Mouse (Mus musculus): Measurements from ENCODE around the gene Adamts18.
"Not testable (repeated sequence)": the region's sequence is repeated elsewhere in the genome, so short reads cannot be mapped to it uniquely, and the experiment has no call there.

The Adamts18 gene

DNA sequence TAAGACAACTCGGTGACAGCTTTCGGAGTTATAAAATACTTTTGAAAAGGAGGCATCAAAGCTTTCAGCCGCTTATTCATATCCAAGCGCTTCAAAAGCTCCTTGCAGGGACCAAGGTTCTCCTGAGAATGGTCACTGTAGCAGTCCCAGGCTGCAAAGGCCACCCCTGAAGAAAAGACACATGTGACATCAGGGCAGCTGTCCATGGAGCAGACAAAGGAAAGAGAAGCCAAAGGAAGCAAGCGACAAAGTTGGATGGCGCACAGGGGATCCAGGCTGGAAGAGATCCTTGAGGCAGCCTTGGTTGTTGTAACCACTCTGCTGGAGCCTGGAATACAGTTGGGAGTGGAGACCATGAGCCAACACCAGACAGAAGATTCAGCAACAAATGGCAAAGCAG lies 10.3 kb downstream of the Adamts18 start:
- no peak for DNase-seq (ENCODE audit: low read depth, low spot score)

GRCm38 (mm10) chr8:113837570-113837915 lies 11.0 kb downstream of the Adamts18 start:
- DNase-seq (ENCODE audit: low read depth, low spot score) = no peak

GRCm38 (mm10) chr8:113836892-113837569 lies 11.5 kb downstream of the Adamts18 start:
- DNase-seq (ENCODE audit: low read depth, low spot score) = no peak

- DNase-seq (ENCODE audit: low read depth, low spot score) = no peak
Measured at GRCm38 (mm10) chr8:113833644-113834043, 14.9 kb downstream of the Adamts18 start.

DNA sequence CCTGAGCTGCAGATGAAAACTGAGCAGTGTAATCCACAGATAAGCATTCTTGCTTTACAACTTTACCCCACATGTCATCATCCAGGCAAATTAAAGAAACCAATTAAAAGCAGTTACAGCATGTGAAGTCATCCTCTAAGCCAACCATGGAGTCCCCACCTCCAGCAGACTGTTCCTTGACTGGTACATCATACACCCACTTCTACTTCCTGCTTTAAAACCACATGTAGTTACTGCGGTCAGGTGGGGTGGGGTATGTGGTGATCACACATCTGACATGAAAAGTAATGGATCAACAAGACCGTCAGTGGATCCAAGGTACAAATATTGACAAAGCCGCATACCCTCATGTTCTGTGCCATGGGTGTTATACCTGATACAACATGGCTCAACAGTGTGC lies 21.3 kb downstream of the Adamts18 start:
- DNase-seq (ENCODE audit: low read depth, low spot score) = no peak

GRCm38 (mm10) chr8:113820983-113821587 lies 27.5 kb downstream of the Adamts18 start:
- no peak for DNase-seq (ENCODE audit: low read depth, low spot score)

DNA sequence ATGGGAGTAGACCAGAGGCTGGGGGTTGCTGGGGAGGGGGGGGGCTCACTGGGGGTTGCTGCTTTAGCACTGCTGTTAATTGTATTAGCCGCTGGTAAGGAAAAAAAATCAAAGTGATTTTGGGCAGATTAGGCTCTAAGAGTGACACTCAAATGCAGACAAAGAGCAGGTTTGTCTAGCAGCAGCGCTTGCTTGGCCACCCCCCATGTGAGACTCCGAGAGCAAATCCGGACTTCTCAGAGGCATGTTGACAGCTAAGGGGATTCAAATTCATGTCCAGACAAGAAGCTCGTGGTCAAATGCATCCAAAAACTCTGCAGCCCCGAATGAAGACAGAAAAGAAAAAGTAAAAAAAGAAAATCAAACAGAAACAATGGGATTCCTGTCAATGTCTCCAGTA lies 34.6 kb downstream of the Adamts18 start:
- DNase-seq (ENCODE audit: low read depth, low spot score) = no peak

GRCm38 (mm10) chr8:113811521-113811920 lies 37.0 kb downstream of the Adamts18 start:
- peak; percentile 44 for DNase-seq (ENCODE audit: low read depth, low spot score)

GRCm38 (mm10) chr8:113809929-113810328 lies 38.6 kb downstream of the Adamts18 start:
- no peak for DNase-seq (ENCODE audit: low read depth, low spot score)

- DNase-seq (ENCODE audit: low read depth, low spot score) = no peak
Measured at GRCm38 (mm10) chr8:113803830-113804611, 44.5 kb downstream of the Adamts18 start.

DNA sequence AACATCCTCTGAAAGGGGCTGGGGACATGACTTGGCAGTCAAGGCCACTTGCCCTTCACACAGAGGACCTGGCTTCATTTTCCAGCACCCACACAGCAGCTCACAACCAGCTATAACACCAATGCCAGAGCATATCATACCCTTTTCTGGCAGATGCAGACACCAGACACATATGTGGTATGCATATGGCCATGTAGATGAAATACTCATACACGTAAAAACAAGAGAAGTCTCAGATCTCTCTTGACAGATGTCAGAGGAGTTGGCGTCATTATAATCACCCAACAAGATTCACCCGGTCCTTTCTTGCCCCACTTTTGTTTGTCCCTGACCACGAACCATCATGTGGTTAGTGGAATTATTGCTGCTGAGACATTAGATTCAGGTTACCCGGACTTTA lies 47.0 kb downstream of the Adamts18 start:
- no peak for DNase-seq (ENCODE audit: low read depth, low spot score)

- not testable (repeated sequence) for DNase-seq (ENCODE audit: low read depth, low spot score)
Measured at GRCm38 (mm10) chr8:113800556-113800955, 48.0 kb downstream of the Adamts18 start.

- DNase-seq (ENCODE audit: low read depth, low spot score) = no peak
Measured at GRCm38 (mm10) chr8:113799550-113799949, 49.0 kb downstream of the Adamts18 start.

GRCm38 (mm10) chr8:113791856-113792255 lies 56.7 kb downstream of the Adamts18 start:
- DNase-seq (ENCODE audit: low read depth, low spot score) = no peak

GRCm38 (mm10) chr8:113791061-113791460 lies 57.5 kb downstream of the Adamts18 start:
- DNase-seq (ENCODE audit: low read depth, low spot score) = peak; percentile 24

GRCm38 (mm10) chr8:113783711-113784110 lies 64.8 kb downstream of the Adamts18 start:
- no peak for DNase-seq (ENCODE audit: low read depth, low spot score)

GRCm38 (mm10) chr8:113781554-113781953 lies 67.0 kb downstream of the Adamts18 start:
- DNase-seq (ENCODE audit: low read depth, low spot score) = no peak

DNA sequence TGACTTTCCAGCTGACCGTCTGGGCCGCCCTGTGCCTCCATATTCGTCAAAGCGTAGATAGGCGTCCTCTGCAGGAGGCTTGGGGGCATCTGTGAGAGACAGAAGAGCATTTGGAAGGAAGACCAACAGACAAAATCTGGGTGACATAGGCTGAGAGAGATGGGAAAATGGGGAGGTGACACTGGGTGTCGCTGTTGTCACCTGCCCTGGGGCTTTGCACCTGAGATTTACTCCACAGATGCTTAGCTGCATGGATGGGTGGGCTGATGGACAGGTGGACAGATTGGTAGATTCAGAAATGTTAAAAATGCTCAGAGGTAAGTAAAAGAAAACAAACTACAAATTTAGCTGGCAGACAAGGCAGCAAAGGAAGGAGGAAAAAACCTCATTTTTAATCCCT lies 73.2 kb downstream of the Adamts18 start:
- DNase-seq (ENCODE audit: low read depth, low spot score) = no peak

DNA sequence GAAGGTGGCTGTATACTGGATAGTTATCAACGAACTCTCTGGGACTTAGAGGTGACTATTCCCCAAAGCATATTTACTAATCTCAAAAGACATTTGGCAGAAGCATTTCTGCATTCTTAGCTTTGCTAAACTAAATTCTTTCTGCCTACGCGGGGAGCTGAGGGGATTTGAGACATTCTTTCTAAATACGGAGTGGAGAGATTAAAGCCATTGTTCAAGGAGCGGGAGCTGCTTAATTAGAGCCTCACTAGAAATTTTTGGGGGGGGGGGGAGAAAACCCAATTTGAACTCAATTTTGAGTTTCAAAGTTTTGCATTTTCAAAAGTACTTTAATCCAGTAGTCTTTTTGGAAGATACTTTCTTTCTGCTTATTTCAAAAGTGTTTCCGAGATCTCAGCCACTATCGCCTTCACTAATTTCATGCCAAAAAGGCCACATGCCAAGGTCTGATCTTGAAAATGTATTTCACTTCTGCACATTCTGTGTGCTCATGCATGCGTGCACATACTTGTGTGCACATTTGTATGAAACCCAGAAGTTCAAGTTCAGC lies 79.6 kb downstream of the Adamts18 start:
- DNase-seq (ENCODE audit: low read depth, low spot score) = no peak

DNA sequence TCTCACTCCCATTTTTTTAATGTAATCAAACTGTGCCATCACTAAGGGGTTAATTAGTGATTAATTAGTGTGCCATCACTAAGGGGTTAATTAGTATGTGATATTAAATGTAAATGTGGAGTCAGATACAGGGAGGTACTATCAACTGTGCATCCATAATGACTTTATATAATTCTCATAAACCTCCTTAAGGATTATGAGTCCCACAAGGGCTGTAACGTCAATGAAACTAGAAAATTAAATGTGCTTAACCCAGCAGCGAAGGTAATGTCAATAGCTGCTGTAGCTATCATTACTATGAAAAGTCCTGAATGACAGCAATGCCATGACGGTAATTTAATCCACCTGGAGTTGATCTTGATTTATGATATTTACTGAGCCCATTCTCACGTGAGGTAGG lies 83.4 kb downstream of the Adamts18 start:
- DNase-seq (ENCODE audit: low read depth, low spot score) = no peak

DNA sequence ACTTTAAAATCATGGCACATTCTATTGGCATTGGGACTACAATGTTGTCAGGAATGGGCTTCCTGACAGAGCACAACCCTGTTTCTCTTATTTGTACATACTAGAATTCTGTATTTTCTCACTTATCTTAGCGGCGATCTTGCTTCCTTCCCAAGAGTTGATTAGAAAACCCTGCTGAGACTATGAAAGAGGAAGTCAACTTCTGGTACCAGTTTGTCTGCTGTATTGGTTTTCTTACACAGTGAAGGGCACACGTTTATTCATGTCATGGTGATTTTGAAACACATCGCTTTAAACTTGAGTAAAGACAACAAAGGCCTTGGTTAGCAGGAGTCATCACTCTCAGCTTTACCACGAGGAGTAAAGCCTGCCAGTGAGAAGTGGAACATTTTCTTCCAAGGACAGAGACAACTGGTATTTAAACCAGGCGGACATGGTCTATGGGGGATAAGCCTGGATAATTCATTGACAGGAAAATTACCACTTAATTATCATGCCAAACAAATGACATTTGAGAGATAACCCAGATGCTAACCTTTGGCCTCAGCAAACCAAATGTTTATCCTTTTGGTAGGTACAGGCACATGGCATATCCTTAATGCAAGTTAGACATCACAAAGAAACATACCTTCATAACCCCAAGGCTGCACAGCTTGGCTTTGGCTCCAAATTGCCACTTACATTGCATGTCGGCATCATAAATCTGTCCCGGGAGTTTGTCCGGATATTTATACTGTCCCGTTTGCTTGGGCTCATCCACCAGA lies 84.8 kb downstream of the Adamts18 start:
- DNase-seq (ENCODE audit: low read depth, low spot score) = no peak

- no peak for DNase-seq (ENCODE audit: low read depth, low spot score)
Measured at GRCm38 (mm10) chr8:113762101-113762500, 86.4 kb downstream of the Adamts18 start.

All from telencephalon, adult 2 months (tissue).